Mouse (Mus musculus) splenic B cell, adult 2 months (primary cell): ENCODE data around the gene Gm19402.
A peak's percentile ranks its signal among the peaks of the same experiment; 100 is the strongest.
"Not testable (repeated sequence)": the region's sequence is repeated elsewhere in the genome, so short reads cannot be mapped to it uniquely, and the experiment has no call there.

Source experiments
- DNase-seq: peaks from one replicate; pipeline ENCODE4 v3.0.0-alpha.2; 2011; ENCODE audit warnings: low read depth, low spot score
- H3K27me3 ChIP-seq: 2 replicates; pipeline ENCODE4 v1.6.1; 2012; ENCODE audit warnings: mild to moderate bottlenecking, low read length, moderate library complexity, mixed read lengths; ENCODE audit not compliant: control insufficient read depth, poor library complexity, insufficient read depth, severe bottlenecking
- H3K36me3 ChIP-seq: 2 replicates; pipeline ENCODE4 v1.6.1; 2012; ENCODE audit warnings: mild to moderate bottlenecking, low read length, moderate library complexity, mixed read lengths; ENCODE audit not compliant: control insufficient read depth, poor library complexity, insufficient read depth, severe bottlenecking

The Gm19402 gene

GRCm38 (mm10) chr10:77690356-77690807, at the start of gene Gm19402:
Gene Gm19402, minus strand, starts transcription at chr10:77690757.
- H3K27me3 ChIP-seq, DNase-seq, H3K36me3 ChIP-seq: not testable (repeated sequence)

GRCm38 (mm10) chr10:77738929-77739328, 48.4 kb upstream of the Gm19402 start:
- no peaks in the 10 kb centered on the region for H3K27me3 ChIP-seq
- no peaks in the 10 kb centered on the region for H3K36me3 ChIP-seq
- no peak for DNase-seq

DNA sequence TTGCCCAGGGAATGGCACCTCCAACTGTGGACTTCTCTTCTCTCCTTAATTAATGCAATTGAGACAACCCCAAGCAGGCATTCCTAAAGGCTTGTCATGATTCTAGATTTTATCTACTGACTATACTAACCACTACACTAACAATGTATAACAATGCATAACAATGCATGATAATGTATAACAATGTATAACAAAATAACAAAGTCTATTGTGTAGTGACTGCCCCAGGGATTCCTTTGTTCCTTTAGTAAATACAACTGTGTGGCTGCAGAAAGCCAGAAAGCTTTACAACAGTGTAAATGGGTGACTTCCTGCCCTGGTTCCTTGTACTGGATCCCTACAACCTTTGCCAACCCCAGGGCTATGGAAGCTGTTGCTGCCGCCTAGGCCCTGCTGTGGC, 45.4 kb upstream of the Gm19402 start:
- Histone ChIP-seq H3K36me3 (no peaks in the 10 kb centered on the region), H3K27me3 (no peaks in the 10 kb centered on the region)
- no peak for DNase-seq

GRCm38 (mm10) chr10:77729241-77729640, 38.7 kb upstream of the Gm19402 start:
- no peaks in the 10 kb centered on the region for H3K27me3 ChIP-seq
- DNase-seq: peak; percentile 26
- no peaks in the 10 kb centered on the region for H3K36me3 ChIP-seq

DNA sequence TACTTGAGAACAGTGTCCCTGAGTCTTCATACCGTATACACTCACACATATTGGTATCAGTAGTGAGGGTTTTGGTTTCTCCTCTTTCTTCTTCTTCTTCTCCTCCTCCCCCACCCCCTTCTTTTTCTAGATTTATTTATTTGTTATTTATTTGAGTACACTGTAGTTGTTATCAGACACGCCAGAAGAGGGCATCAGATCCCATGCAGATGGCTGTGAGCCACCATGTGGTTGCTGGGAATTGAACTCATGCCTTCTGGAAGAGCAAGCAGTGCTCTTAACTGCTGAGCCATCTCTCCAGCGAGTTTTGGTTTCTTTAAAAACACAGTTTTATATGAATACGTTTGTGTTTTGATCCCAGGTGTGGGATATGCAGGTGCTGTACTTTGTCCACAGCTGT, 37.7 kb upstream of the Gm19402 start:
- H3K27me3 ChIP-seq: no peaks in the 10 kb centered on the region
- no peaks in the 10 kb centered on the region for H3K36me3 ChIP-seq
- DNase-seq: no peak

GRCm38 (mm10) chr10:77726186-77726585, 35.6 kb upstream of the Gm19402 start, which contains the start of gene Gm10100:
Gene Gm10100, plus strand, starts transcription at chr10:77726486.
- Histone ChIP-seq H3K36me3 (no peaks in the 10 kb centered on the region), H3K27me3 (no peaks in the 10 kb centered on the region)
- no peak for DNase-seq

DNA sequence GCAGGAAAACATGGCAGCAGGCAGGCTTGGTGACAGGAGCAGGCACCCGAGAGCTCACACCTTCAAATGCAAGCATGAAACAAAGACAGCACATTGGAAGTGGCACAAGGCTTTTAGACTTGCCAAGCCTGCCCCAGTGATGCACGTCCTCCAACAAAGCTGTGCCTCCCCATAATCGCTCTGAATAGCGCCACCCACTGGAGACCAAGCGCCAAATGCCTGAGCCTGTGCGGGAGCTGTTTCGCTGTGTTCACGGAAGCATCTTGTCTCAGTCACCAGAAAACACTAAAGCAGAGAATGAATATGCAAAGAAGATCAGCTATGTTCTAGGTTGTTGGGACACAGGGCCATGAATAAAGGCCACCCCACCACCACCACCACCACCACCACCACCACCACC, 34.3 kb upstream of the Gm19402 start:
- no peak for DNase-seq
- no peaks in the 10 kb centered on the region for H3K36me3 ChIP-seq
- no peaks in the 10 kb centered on the region for H3K27me3 ChIP-seq

DNA sequence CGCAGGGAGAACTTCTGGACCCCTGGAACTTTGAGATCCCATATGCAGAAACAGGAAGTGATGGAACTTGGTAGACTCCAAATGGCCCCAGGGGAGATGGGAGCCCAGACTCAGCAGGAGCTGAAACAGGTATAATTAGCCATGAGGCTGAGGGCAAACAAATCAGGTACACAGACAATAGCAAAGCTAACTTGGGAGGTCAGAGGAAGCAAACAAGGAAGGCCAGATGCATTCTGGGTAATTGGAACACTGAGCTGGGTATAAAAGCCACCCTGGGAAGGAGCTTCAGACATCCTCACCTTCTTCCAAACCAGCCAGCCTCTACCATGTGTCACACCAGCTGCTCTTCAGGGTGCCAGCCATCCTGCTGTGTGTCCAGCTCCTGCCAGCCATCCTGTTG, 29.7 kb upstream of the Gm19402 start, which contains the start of gene Krtap12-1:
Krtap12-1 (plus strand) TSS at position 301 of the 400 bp plus-strand sequence.
- not testable (repeated sequence) for H3K27me3 ChIP-seq, H3K36me3 ChIP-seq, DNase-seq

DNA sequence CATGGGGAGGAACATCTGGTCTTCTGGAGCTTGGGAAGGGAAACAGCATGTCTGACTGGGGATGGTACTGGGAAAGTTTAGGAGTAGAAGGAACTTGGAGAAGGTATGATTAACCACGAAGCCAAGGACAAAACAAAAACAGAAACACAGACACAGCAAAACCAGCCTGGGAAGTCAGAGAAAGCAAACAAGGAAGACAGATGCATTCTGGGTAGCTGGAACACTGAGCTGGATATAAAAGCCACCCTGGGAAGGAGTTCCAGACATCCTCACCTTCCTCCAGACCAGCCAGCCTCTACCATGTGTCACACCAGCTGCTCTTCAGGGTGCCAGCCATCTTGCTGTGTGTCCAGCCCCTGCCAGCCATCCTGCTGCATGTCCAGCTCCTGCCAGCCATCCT, 24.9 kb upstream of the Gm19402 start, which contains the start of gene Gm10142:
Gm10142 (plus strand) TSS at position 301 of the 400 bp plus-strand sequence.
- H3K36me3 ChIP-seq: no peaks in the 10 kb centered on the region
- DNase-seq: no peak
- H3K27me3 ChIP-seq: no peaks in the 10 kb centered on the region

DNA sequence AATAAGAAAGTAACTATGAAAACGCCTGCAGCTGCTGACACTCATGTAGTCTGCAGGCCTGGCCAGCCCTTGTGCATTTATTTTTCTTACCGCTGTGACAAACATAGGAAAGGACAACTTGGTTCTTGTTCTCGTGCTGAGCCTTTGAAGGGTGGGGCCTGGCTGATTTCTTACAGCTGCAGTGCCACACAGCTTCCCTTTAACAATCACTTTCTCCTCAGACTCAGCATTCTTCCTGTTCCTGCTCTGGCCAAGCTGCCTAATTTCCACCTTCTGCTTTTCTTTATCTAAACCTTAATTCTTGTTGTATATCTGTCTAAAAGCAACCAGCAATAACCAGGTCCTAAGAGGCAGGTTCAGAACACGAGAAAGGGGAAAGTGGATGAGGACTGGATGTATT, 23.2 kb upstream of the Gm19402 start:
- no peaks in the 10 kb centered on the region for H3K36me3 ChIP-seq
- H3K27me3 ChIP-seq: no peaks in the 10 kb centered on the region
- DNase-seq: no peak

DNA sequence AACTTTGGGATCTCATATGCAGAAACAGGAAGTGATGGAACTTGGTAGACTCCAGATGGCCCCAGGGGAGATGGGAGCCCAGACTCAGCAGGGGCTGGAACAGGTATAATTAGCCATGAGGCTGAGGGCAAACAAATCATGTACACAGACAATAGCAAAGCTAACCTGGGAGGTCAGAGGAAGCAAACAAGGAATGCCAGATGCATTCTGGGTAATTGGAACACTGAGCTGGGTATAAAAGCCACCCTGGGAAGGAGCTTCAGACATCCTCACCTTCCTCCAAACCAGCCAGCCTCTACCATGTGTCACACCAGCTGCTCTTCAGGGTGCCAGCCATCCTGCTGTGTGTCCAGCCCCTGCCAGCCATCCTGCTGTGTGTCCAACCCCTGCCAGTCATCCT, 20.6 kb upstream of the Gm19402 start, which contains the start of gene Gm10024:
Gm10024 (plus strand) TSS at position 301 of the 400 bp plus-strand sequence.
- not testable (repeated sequence) for H3K36me3 ChIP-seq, DNase-seq, H3K27me3 ChIP-seq

- Histone ChIP-seq H3K36me3 (no peaks in the 10 kb centered on the region), H3K27me3 (no peaks in the 10 kb centered on the region)
- no peak for DNase-seq
Measured at GRCm38 (mm10) chr10:77709831-77710230, 19.3 kb upstream of the Gm19402 start.

DNA sequence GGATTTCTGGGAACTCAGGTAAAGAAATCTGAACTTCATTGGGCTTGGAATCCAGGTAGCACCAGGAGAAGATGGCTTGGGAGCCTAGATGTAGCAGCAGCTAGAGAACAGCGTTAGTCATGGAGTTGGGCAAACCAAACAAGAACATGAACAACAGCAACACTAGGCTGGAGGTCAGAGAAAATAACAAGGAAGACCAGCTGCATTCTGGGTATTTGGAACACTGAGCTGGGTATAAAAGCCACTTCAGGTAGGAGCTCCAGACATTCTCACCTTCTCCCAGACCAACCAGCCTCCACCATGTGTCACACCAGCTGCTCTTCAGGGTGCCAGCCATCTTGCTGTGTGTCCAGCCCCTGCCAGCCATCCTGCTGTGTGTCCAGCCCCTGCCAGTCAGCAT, 15.8 kb upstream of the Gm19402 start, which contains the start of gene Gm10272:
Gm10272 (plus strand) TSS at position 301 of the 400 bp plus-strand sequence.
- Histone ChIP-seq H3K27me3 (no peaks in the 10 kb centered on the region), H3K36me3 (no peaks in the 10 kb centered on the region)
- DNase-seq: no peak

DNA sequence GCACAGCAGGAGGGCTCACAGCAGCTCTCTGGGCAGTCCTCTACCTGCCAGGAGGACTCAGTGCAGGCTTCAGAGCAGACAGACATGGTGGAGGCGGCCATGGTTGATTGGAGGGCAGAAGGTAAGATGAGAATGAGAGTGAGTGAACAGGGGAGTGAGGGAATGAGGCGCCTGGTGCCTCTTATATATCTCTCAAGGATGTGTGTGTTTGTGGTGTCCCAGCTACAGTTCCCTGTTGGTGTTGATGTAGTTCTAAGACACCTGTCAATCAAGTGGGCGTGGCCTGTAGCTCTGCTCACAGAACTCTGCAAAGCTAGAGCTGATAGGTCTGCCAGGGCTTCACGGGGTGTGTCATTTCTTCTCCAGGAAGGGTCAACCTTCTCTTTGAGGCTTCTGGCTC, 6.6 kb upstream of the Gm19402 start, which contains the start of gene Gm9508:
Gm9508 (minus strand) TSS at position 101 of the 400 bp plus-strand sequence.
- no peak for DNase-seq
- no peaks in the 10 kb centered on the region for H3K27me3 ChIP-seq
- H3K36me3 ChIP-seq: no peaks in the 10 kb centered on the region

- no peak for DNase-seq
- Histone ChIP-seq H3K36me3 (no peaks in the 10 kb centered on the region), H3K27me3 (no peaks in the 10 kb centered on the region)
Measured at GRCm38 (mm10) chr10:77687021-77687420, 3.5 kb downstream of the Gm19402 start.
